Mouse (Mus musculus) forebrain, embryonic 16.5 days (tissue): Measurements from ENCODE around the gene Rpl6. TPM values are rescaled to one million over a fixed set of nuclear protein-coding genes. Genes with fewer than 3 reads are reported as not detected.

Source experiments
- ATAC-seq: fragments of 200-750 bp; cut with Nextera tagmentation; 2 replicates; pipeline ENCODE4 v1.8.0; 2017; ENCODE audit warnings: mild to moderate bottlenecking, moderate library complexity
- H3K27ac ChIP-seq: fragments of 300-500 bp; sonication (generic); 2 replicates; pipeline ENCODE4 v1.5.1; 2014; ENCODE audit warnings: low read length, control low read depth
- H3K27me3 ChIP-seq: fragments of 300-500 bp; sonication (generic); replicated peaks from 2 replicates; pipeline ENCODE4 v1.6.1; 2014; ENCODE audit warnings: low read length; ENCODE audit not compliant: control insufficient read depth, insufficient read depth
- H3K36me3 ChIP-seq: fragments of 300-500 bp; sonication (generic); 2 replicates; pipeline ENCODE4 v1.6.1; 2014; ENCODE audit not compliant: control insufficient read depth, insufficient read depth
- H3K4me1 ChIP-seq: fragments of 300-500 bp; sonication (generic); replicated peaks from 2 replicates; pipeline ENCODE4 v1.6.1; 2014; ENCODE audit warnings: low read length; ENCODE audit not compliant: control insufficient read depth, insufficient read depth
- H3K4me2 ChIP-seq: fragments of 300-500 bp; sonication (generic); 2 replicates; pipeline ENCODE4 v1.6.1; 2014; ENCODE audit warnings: mild to moderate bottlenecking, low read length, control low read depth
- H3K4me3 ChIP-seq: fragments of 300-500 bp; sonication (generic); replicated peaks from 2 replicates; pipeline ENCODE4 v1.5.1; 2014; ENCODE audit warnings: mild to moderate bottlenecking, low read length, control low read depth
- H3K9ac ChIP-seq: fragments of 300-500 bp; sonication (generic); replicated peaks from 2 replicates; pipeline ENCODE4 v1.6.1; 2014; ENCODE audit warnings: low read depth, low read length, control low read depth
- H3K9me3 ChIP-seq: fragments of 300-500 bp; sonication (generic); 2 replicates; pipeline ENCODE4 v1.6.1; 2016; ENCODE audit warnings: low read length; ENCODE audit not compliant: control insufficient read depth
- WGBS: fragments of 180-500 bp; shearing (Covaris S2); extraction: QIAGEN DNeasy Blood & Tissue Kit; methylation state at CpG from one replicate; pipeline ENCODE4 v1.1.7; 2014; 5-methylcytosine and 5-hydroxymethylcytosine counted together
- polyA plus RNA-seq: library from polyadenylated mRNA; unstranded; fragments of >200 nt; fragmentation: Nextera tagmentation; extraction: Ambion mirVana; gene quantifications from 2 replicates; pipeline ENCODE4 v1.2.1, GENCODE M21; 2015

Gene Rpl6
- polyA plus RNA-seq, 1 experiment from 2014 or later: 361 TPM

GRCm38 (mm10) chr5:121242261-121242660 is 38.0 kb downstream of the Rpl6 start:
- H3K4me1 ChIP-seq: peaks cover 12% of the 10 kb centered on the region
- no peak overlapping the region for H3K4me2 ChIP-seq
- WGBS: 74% methylated on average over 1 of the region's 1 CpGs
- no peak overlapping the region for H3K4me3 ChIP-seq
- H3K9ac ChIP-seq: no peak overlapping the region
- no peaks in the 10 kb centered on the region for H3K27me3 ChIP-seq
- ATAC-seq: no peak
- H3K36me3 ChIP-seq: no peaks in the 10 kb centered on the region
- no peak overlapping the region for H3K27ac ChIP-seq
- no peaks in the 10 kb centered on the region for H3K9me3 ChIP-seq

- no peak overlapping the region for H3K27ac ChIP-seq
- H3K27me3 ChIP-seq: no peaks in the 10 kb centered on the region
- no peak overlapping the region for H3K4me2 ChIP-seq
- no peak for ATAC-seq
- 97% methylated on average over 1 of the region's 1 CpGs for WGBS
- no peaks in the 10 kb centered on the region for H3K9me3 ChIP-seq
- no peak overlapping the region for H3K9ac ChIP-seq
- peaks cover 12% of the 10 kb centered on the region for H3K4me1 ChIP-seq
- H3K4me3 ChIP-seq: no peak overlapping the region
- no peaks in the 10 kb centered on the region for H3K36me3 ChIP-seq
Observed at GRCm38 (mm10) chr5:121242701-121243100, 38.4 kb downstream of the Rpl6 start.

- 95% methylated on average over 1 of the region's 1 CpGs for WGBS
- no peak overlapping the region for H3K27ac ChIP-seq
- no peaks in the 10 kb centered on the region for H3K36me3 ChIP-seq
- no peak overlapping the region for H3K4me3 ChIP-seq
- H3K9me3 ChIP-seq: no peaks in the 10 kb centered on the region
- no peak overlapping the region for H3K9ac ChIP-seq
- ATAC-seq: no peak
- H3K4me2 ChIP-seq: no peak overlapping the region
- peaks cover 12% of the 10 kb centered on the region for H3K4me1 ChIP-seq
- no peaks in the 10 kb centered on the region for H3K27me3 ChIP-seq
Observed at GRCm38 (mm10) chr5:121243676-121244364, 39.5 kb downstream of the Rpl6 start.

GRCm38 (mm10) chr5:121244365-121244731 is 40.1 kb downstream of the Rpl6 start:
- no peaks in the 10 kb centered on the region for H3K36me3 ChIP-seq
- H3K4me3 ChIP-seq: no peak overlapping the region
- H3K9me3 ChIP-seq: no peaks in the 10 kb centered on the region
- ATAC-seq: no peak
- H3K4me2 ChIP-seq: no peak overlapping the region
- WGBS: 94% methylated on average over 5 of the region's 5 CpGs
- H3K27ac ChIP-seq: no peak overlapping the region
- peaks cover 12% of the 10 kb centered on the region for H3K4me1 ChIP-seq
- H3K27me3 ChIP-seq: no peaks in the 10 kb centered on the region
- no peak overlapping the region for H3K9ac ChIP-seq

GRCm38 (mm10) chr5:121245201-121245600 is 40.9 kb downstream of the Rpl6 start:
- Histone ChIP-seq H3K4me3 (no peak overlapping the region), H3K9ac (no peak overlapping the region), H3K4me1 (peaks cover 8% of the 10 kb centered on the region), H3K4me2 (no peak overlapping the region), H3K27ac (no peak overlapping the region), H3K36me3 (no peaks in the 10 kb centered on the region), H3K9me3 (no peaks in the 10 kb centered on the region), H3K27me3 (no peaks in the 10 kb centered on the region)
- no peak for ATAC-seq
- 90% methylated on average over 7 of the region's 7 CpGs for WGBS

- H3K36me3 ChIP-seq: no peaks in the 10 kb centered on the region
- H3K27me3 ChIP-seq: no peaks in the 10 kb centered on the region
- H3K27ac ChIP-seq: no peak overlapping the region
- no peaks in the 10 kb centered on the region for H3K9me3 ChIP-seq
- peaks cover 5% of the 10 kb centered on the region for H3K4me1 ChIP-seq
- H3K4me3 ChIP-seq: no peak overlapping the region
- no peak overlapping the region for H3K9ac ChIP-seq
- 86% methylated on average over 3 of the region's 3 CpGs for WGBS
- ATAC-seq: no peak
- H3K4me2 ChIP-seq: no peak overlapping the region
Observed at GRCm38 (mm10) chr5:121248766-121249394, 44.6 kb downstream of the Rpl6 start.

GRCm38 (mm10) chr5:121249693-121250092 is 45.4 kb downstream of the Rpl6 start:
- no peak for ATAC-seq
- H3K27me3 ChIP-seq: no peaks in the 10 kb centered on the region
- no peaks in the 10 kb centered on the region for H3K9me3 ChIP-seq
- no peak overlapping the region for H3K4me3 ChIP-seq
- no peak overlapping the region for H3K9ac ChIP-seq
- peaks cover 5% of the 10 kb centered on the region for H3K4me1 ChIP-seq
- no peak overlapping the region for H3K27ac ChIP-seq
- no peak overlapping the region for H3K4me2 ChIP-seq
- 95% methylated on average over 3 of the region's 3 CpGs for WGBS
- H3K36me3 ChIP-seq: no peaks in the 10 kb centered on the region

- no peak overlapping the region for H3K4me2 ChIP-seq
- H3K4me1 ChIP-seq: no peaks in the 10 kb centered on the region
- ATAC-seq: no peak
- 85% methylated on average over 8 of the region's 8 CpGs for WGBS
- no peaks in the 10 kb centered on the region; the same call in 1 of the 2 replicates for H3K36me3 ChIP-seq
- H3K9ac ChIP-seq: no peak overlapping the region
- H3K27me3 ChIP-seq: no peaks in the 10 kb centered on the region
- no peak overlapping the region for H3K27ac ChIP-seq
- no peak overlapping the region for H3K4me3 ChIP-seq
- H3K9me3 ChIP-seq: no peaks in the 10 kb centered on the region
Observed at GRCm38 (mm10) chr5:121251813-121252212, 47.5 kb downstream of the Rpl6 start.

- WGBS: 89% methylated on average over 18 of the region's 18 CpGs
- ATAC-seq: no peak
- Histone ChIP-seq H3K4me3 (no peak overlapping the region), H3K9ac (no peak overlapping the region), H3K27ac (no peak overlapping the region), H3K36me3 (no peaks in the 10 kb centered on the region; the same call in 1 of the 2 replicates), H3K4me2 (no peak overlapping the region), H3K9me3 (no peaks in the 10 kb centered on the region), H3K27me3 (no peaks in the 10 kb centered on the region), H3K4me1 (no peaks in the 10 kb centered on the region)
Observed at GRCm38 (mm10) chr5:121253816-121254497, 49.7 kb downstream of the Rpl6 start.
